ENCODE assay signal across 21 mouse cellular contexts in the genomic region with DNA sequence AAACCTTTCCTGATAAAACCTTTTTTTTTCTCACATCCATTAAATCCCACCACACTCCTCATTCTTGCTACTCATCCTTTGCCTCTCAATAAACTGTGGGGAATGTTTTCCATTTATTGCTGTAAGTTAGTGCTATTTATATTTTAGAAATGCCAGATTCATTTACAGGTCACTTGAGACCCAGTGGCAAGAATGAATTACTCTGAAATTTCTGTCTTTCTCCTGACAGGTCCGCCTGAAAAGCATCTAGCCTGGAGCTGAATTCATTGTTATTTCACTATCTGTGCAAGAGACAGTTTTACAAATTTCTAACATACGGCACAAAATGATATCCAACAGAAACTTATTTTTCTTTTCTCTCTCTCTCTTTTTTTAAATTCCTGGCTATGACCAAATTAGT.
"Had no signal": no experiment of that assay in that cellular context is flagged by ENCODE, and none has a peak within 500 bp of the region (broad histone marks: within the 10 kb centered on the region; RNA-seq: fewer than 3 reads in every experiment).

No protein-coding gene starts in this region.

- DNase-seq: liver, embryonic 13.5 days; liver, postnatal 0 days; lung, adult 2 months; lung, postnatal 14 days; lung, postnatal 36 days; right cerebral cortex, adult 18-20 months; right cerebral cortex, postnatal 25 days; right cerebral cortex, postnatal 4 days; spleen, adult 18-20 months; thymus, adult 18-20 months; thymus, postnatal 14 days; thymus, postnatal 36 days had no signal

- H3K4me3 ChIP-seq: liver, embryonic 13.5 days; liver, embryonic 15.5 days; lung, embryonic 15.5 days; megakaryocyte, embryonic 14.5 days; myocyte; neural tube, embryonic 13.5 days; neural tube, embryonic 15.5 days had no signal

- ATAC-seq: liver, postnatal 0 days; lung, postnatal 0 days had no signal

- H3K4me1 ChIP-seq: liver, embryonic 13.5 days; liver, embryonic 15.5 days; lung, embryonic 15.5 days; megakaryocyte, embryonic 14.5 days; neural tube, embryonic 15.5 days had no signal

- H3K4me2 ChIP-seq: liver, embryonic 11.5 days; liver, embryonic 13.5 days; liver, embryonic 15.5 days; lung, embryonic 15.5 days; neural tube, embryonic 13.5 days; neural tube, embryonic 15.5 days had no signal

- H3K27me3 ChIP-seq: liver, embryonic 13.5 days; liver, embryonic 15.5 days; lung, embryonic 15.5 days; megakaryocyte, embryonic 14.5 days; neural tube, embryonic 13.5 days; neural tube, embryonic 15.5 days had no signal

- H3K27ac ChIP-seq: liver, embryonic 13.5 days; liver, embryonic 15.5 days; lung, embryonic 15.5 days; macrophage; neural tube, embryonic 13.5 days; neural tube, embryonic 15.5 days had no signal

- H3K9me3 ChIP-seq: liver, embryonic 13.5 days; liver, embryonic 15.5 days; lung, embryonic 15.5 days; megakaryocyte, embryonic 14.5 days; neural tube, embryonic 13.5 days; neural tube, embryonic 15.5 days had no signal

- H3K36me3 ChIP-seq: liver, embryonic 13.5 days; liver, embryonic 15.5 days; lung, embryonic 15.5 days; neural tube, embryonic 13.5 days; neural tube, embryonic 15.5 days had no signal

- H3K9ac ChIP-seq: liver, embryonic 13.5 days; liver, embryonic 15.5 days; liver, postnatal 0 days; lung, embryonic 15.5 days; neural tube, embryonic 13.5 days; neural tube, embryonic 15.5 days had no signal
